Mouse (Mus musculus) limb, embryonic 15.5 days (tissue): Measurements from ENCODE around the gene Plk5. TPM values are rescaled to one million over a fixed set of nuclear protein-coding genes. Genes with fewer than 3 reads are reported as not detected.
A peak's percentile ranks its signal among the peaks of the same experiment; 100 is the strongest.

Source experiments
- ATAC-seq: fragments of 200-750 bp; cut with Nextera tagmentation; 2 replicates; pipeline ENCODE4 v1.8.0; 2017; ENCODE audit warnings: low read depth, moderate TSS enrichment; ENCODE audit not compliant: insufficient number of reproducible peaks, low FRiP score, low TSS enrichment
- H3K27ac ChIP-seq: fragments of 300-500 bp; sonication (generic); 2 replicates; pipeline ENCODE4 v1.5.1; 2015; ENCODE audit warnings: moderate library complexity, mild to moderate bottlenecking, inconsistent platforms
- H3K27me3 ChIP-seq: fragments of 300-500 bp; sonication (generic); 2 replicates; pipeline ENCODE4 v1.6.1; 2015; ENCODE audit warnings: inconsistent platforms
- H3K36me3 ChIP-seq: fragments of 300-500 bp; sonication (generic); 2 replicates; pipeline ENCODE4 v1.6.1; 2015; ENCODE audit warnings: inconsistent platforms
- H3K4me1 ChIP-seq: fragments of 300-500 bp; sonication (generic); 2 replicates; pipeline ENCODE4 v1.6.1; 2015; ENCODE audit warnings: inconsistent platforms
- H3K4me2 ChIP-seq: fragments of 300-500 bp; sonication (generic); 2 replicates; pipeline ENCODE4 v1.6.1; 2015; ENCODE audit warnings: mild to moderate bottlenecking, inconsistent platforms
- H3K4me3 ChIP-seq: fragments of 300-500 bp; sonication (generic); 2 replicates; pipeline ENCODE4 v1.5.1; 2015; ENCODE audit warnings: mild to moderate bottlenecking, inconsistent platforms
- H3K9ac ChIP-seq: fragments of 300-500 bp; sonication (generic); 2 replicates; pipeline ENCODE4 v1.6.1; 2015; ENCODE audit warnings: inconsistent platforms
- H3K9me3 ChIP-seq: fragments of 300-500 bp; sonication (generic); 2 replicates; pipeline ENCODE4 v1.6.1; 2016; ENCODE audit warnings: inconsistent platforms
- WGBS: fragments of 180-500 bp; shearing (Covaris S2); methylation state at CpG from one replicate; pipeline ENCODE4 v1.1.7; 2015; 5-methylcytosine and 5-hydroxymethylcytosine counted together
- polyA plus RNA-seq: library from polyadenylated mRNA; unstranded; fragments of >200 nt; fragmentation: Nextera tagmentation; extraction: Ambion mirVana; gene quantifications from 2 replicates; pipeline ENCODE4 v1.2.1, GENCODE M21; 2015

The Plk5 gene
- polyA plus RNA-seq, 1 experiment from 2014 or later: 0.91 TPM

GRCm38 (mm10) chr10:80321670-80322581, 34.3 kb upstream of the Plk5 start:
- Histone ChIP-seq H3K27ac (peak overlapping the region; percentile 11; the same call in 1 of the 2 replicates), H3K36me3 (peaks cover 21% of the 10 kb centered on the region), H3K9ac (no peak overlapping the region), H3K4me1 (peaks cover 41% of the 10 kb centered on the region), H3K4me2 (peak overlapping the region; percentile 97), H3K4me3 (peak overlapping the region; percentile 55; the same call in 1 of the 2 replicates), H3K9me3 (no peaks in the 10 kb centered on the region), H3K27me3 (peaks cover 13% of the 10 kb centered on the region)
- ATAC-seq: no peak
- 90% methylated on average over 21 of the region's 21 CpGs for WGBS

DNA sequence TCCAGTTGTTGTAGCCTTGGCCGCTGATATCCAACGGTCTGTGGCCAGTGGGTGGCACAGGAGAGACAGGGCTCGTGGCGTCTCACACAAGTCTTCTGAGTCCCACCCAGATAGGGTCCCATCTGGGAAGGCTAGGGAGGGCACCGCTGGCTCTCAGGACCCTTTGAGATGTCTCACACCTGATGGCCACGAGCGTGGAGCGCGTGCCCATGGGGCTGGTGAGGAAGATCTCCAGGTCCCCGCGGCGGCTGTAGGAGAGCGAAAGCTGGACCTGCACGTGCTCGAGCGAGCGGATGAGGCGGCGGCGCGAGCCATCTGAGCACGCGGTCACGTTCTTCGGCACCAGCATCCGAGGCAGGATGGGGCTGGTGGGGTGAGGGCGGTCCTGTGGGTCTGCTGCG, 33.4 kb upstream of the Plk5 start:
- H3K4me1 ChIP-seq: peaks cover 41% of the 10 kb centered on the region
- WGBS: 2% methylated on average over 28 of the region's 28 CpGs

GRCm38 (mm10) chr10:80323261-80324119, 32.8 kb upstream of the Plk5 start:
- under 1% methylated on average over 41 of the region's 46 CpGs for WGBS
- Histone ChIP-seq H3K27ac (no peak overlapping the region; the same call in 1 of the 2 replicates), H3K4me3 (peak overlapping the region; percentile 55), H3K36me3 (peaks cover 9% of the 10 kb centered on the region), H3K9me3 (no peaks in the 10 kb centered on the region), H3K27me3 (0 out of 2 replicates have a peak, but pooled peaks cover 3% of the 10 kb centered on the region), H3K9ac (peak overlapping the region; percentile 46), H3K4me1 (peaks cover 41% of the 10 kb centered on the region), H3K4me2 (peak overlapping the region; percentile 97)
- peak; percentile 16; the same call in 1 of the 2 replicates for ATAC-seq

More for the DNA sequence above, 33.4 kb upstream of the Plk5 start:
- no peaks in the 10 kb centered on the region for H3K9me3 ChIP-seq
- H3K36me3 ChIP-seq: peaks cover 16% of the 10 kb centered on the region
- peaks cover 4% of the 10 kb centered on the region for H3K27me3 ChIP-seq
- H3K27ac ChIP-seq: peak overlapping the region; percentile 14; the same call in 1 of the 2 replicates
- H3K4me3 ChIP-seq: peak overlapping the region; percentile 55
- H3K9ac ChIP-seq: peak overlapping the region; percentile 46
- no peak for ATAC-seq
- peak overlapping the region; percentile 97 for H3K4me2 ChIP-seq

DNA sequence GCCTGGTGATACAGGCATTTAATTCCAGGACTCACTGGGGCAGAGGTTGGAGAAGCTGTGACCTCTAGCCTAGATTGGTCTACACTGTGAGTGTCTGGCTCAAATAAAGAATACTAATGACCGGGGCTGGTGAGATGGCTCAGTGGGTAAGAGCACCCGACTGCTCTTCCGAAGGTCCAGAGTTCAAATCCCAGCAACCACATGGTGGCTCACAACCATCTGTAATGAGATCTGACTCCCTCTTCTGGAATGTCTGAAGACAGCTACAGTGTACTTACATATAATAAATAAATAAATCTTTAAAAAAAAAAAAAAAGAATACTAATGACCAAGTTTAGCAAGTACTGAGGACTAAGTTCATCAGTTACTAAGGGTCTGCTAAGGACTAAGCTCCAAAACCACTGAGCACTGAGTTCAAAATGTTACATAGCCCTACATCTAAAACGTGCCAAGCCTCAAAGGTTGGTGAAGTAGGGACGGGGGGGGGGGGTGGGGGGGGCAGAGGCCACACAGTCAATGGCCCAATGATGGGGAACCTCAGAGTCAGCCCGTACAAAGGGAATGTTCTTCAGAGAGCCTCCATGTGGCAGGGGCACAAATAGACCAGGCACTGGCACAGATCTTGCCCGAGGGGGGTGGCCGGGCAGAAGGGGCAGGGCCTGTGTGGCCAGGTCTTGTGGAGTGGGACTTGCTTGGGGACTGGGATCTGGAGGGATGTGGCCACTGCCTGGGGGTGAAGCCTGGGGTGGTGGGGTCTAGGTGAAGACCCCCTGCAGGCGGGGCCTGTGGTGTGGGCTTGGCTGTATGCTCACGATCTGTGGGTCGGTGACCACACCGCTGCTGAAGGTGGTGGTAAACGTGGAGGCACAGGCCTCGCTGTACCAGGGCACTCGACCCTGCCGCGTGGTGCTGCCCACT, 31.9 kb upstream of the Plk5 start:
- ATAC-seq: no peak
- H3K4me3 ChIP-seq: peak overlapping the region; percentile 55
- H3K9me3 ChIP-seq: no peaks in the 10 kb centered on the region
- peaks cover 36% of the 10 kb centered on the region for H3K4me1 ChIP-seq
- H3K27me3 ChIP-seq: 0 out of 2 replicates have a peak, but pooled peaks cover 3% of the 10 kb centered on the region
- H3K9ac ChIP-seq: no peak overlapping the region
- peak overlapping the region; percentile 97 for H3K4me2 ChIP-seq
- 82% methylated on average over 17 of the region's 17 CpGs for WGBS
- H3K36me3 ChIP-seq: peaks cover under 1% of the 10 kb centered on the region; the same call in 1 of the 2 replicates
- H3K27ac ChIP-seq: no peak overlapping the region

DNA sequence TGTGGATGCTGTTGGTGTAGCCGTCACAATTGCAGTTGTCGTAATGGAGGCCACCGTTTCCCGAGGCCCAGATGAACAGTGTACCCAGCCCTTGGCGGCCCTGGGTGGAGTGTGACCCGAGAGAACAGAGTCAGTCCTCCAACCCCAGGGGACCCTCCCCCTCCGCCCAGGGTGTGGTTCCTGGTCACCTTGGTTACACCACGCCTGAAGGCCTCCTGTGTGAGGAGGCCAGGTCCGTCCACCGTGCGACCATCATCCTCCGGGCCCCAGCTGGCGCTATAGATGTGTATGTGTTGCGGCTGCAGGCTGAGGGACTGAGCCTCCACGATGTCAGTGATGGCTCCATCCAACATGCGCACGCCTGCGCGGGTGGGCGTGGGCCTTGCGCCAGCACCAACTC, 31.2 kb upstream of the Plk5 start:
- Histone ChIP-seq H3K36me3 (no peaks in the 10 kb centered on the region), H3K4me3 (no peak overlapping the region), H3K4me2 (no peak overlapping the region), H3K9ac (no peak overlapping the region), H3K9me3 (no peaks in the 10 kb centered on the region), H3K27me3 (0 out of 2 replicates have a peak, but pooled peaks cover 3% of the 10 kb centered on the region), H3K27ac (no peak overlapping the region), H3K4me1 (peaks cover 38% of the 10 kb centered on the region)
- WGBS: 85% methylated on average over 21 of the region's 21 CpGs
- ATAC-seq: no peak

- no peak within 1 kb of the TSS for H3K27ac ChIP-seq
- peak; percentile 91 for ATAC-seq
- peaks cover 26% of the 10 kb centered on the region for H3K4me1 ChIP-seq
- peak within 1 kb of the TSS; percentile 33; the same call in 1 of the 2 replicates for H3K9ac ChIP-seq
- H3K4me2 ChIP-seq: peak within 1 kb of the TSS; percentile 93
- no peaks in the 10 kb centered on the region for H3K36me3 ChIP-seq
- peaks cover 28% of the 10 kb centered on the region for H3K27me3 ChIP-seq
- WGBS: 3% methylated on average over 36 of the region's 36 CpGs
- H3K9me3 ChIP-seq: no peaks in the 10 kb centered on the region
- peak within 1 kb of the TSS; percentile 49 for H3K4me3 ChIP-seq
Measured at GRCm38 (mm10) chr10:80329273-80330081, 26.8 kb upstream of the Plk5 start, which contains the start of the genes Pcsk4 and Reep6. Gene Pcsk4, minus strand, starts transcription at chr10:80329498. Gene Reep6, plus strand, starts transcription at chr10:80329953.

DNA sequence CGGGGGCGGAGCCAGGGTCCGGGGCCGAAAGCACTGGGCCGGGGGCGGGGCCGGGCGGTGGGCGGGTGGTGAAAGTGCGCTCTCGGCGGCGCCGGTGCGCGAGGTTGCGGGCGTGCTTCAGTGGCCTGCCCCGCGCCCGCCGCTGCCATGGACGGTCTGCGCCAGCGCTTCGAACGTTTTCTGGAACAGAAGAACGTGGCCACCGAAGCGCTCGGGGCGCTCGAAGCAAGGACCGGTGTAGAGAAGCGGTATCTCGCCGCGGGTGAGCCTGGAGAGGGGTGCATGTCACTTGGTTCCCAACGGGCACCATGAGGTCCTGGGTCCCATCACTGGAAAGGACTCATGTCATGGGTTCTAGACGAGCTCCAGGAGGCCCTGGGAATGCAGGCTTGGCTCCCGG, 26.2 kb upstream of the Plk5 start:
- under 1% methylated on average over 31 of the region's 41 CpGs for WGBS
- peak overlapping the region; percentile 93 for H3K4me2 ChIP-seq
- no peaks in the 10 kb centered on the region for H3K36me3 ChIP-seq
- peak overlapping the region; percentile 49 for H3K4me3 ChIP-seq
- H3K27me3 ChIP-seq: peaks cover 26% of the 10 kb centered on the region
- H3K4me1 ChIP-seq: peaks cover 26% of the 10 kb centered on the region
- no peak overlapping the region for H3K27ac ChIP-seq
- H3K9me3 ChIP-seq: no peaks in the 10 kb centered on the region
- peak overlapping the region; percentile 33; the same call in 1 of the 2 replicates for H3K9ac ChIP-seq
- ATAC-seq: no peak; the same call in 1 of the 2 replicates

DNA sequence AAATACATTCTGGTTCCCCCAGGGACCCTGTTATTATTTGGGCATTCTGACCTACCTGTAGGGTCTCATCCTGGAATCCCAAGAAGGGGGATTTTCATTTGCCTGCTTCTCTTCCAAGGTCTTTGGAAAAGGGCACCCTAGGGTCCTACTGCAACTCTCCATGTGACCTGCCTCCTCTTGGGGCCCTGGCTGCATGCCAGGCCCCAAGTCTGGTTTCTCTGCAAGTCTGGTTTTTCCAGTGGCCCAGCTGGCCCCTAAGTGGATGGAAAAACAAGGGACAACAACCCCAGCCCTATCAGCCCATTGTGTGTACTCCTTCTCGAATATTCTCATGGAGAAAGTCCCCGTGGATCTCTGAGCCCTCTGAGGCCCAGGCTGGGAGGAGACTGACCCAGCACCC, 25.4 kb upstream of the Plk5 start:
- Histone ChIP-seq H3K4me3 (peak overlapping the region; percentile 49; the same call in 1 of the 2 replicates), H3K9ac (no peak overlapping the region)
- 71% methylated on average over 2 of the region's 2 CpGs for WGBS

GRCm38 (mm10) chr10:80331636-80332524, 24.4 kb upstream of the Plk5 start:
- Histone ChIP-seq H3K4me1 (peaks cover 29% of the 10 kb centered on the region), H3K9ac (no peak overlapping the region), H3K27me3 (peaks cover 26% of the 10 kb centered on the region), H3K36me3 (no peaks in the 10 kb centered on the region), H3K4me2 (no peak overlapping the region), H3K27ac (no peak overlapping the region), H3K4me3 (no peak overlapping the region), H3K9me3 (no peaks in the 10 kb centered on the region)
- no peak for ATAC-seq
- WGBS: 55% methylated on average over 10 of the region's 10 CpGs

More for the DNA sequence above, 25.4 kb upstream of the Plk5 start:
- peaks cover 26% of the 10 kb centered on the region for H3K4me1 ChIP-seq
- peak overlapping the region; percentile 93 for H3K4me2 ChIP-seq
- no peaks in the 10 kb centered on the region for H3K9me3 ChIP-seq
- no peak for ATAC-seq
- no peak overlapping the region for H3K27ac ChIP-seq
- H3K36me3 ChIP-seq: no peaks in the 10 kb centered on the region
- H3K27me3 ChIP-seq: peaks cover 26% of the 10 kb centered on the region
